Mouse (Mus musculus): ENCODE data around the gene Hoxd9.

DNA sequence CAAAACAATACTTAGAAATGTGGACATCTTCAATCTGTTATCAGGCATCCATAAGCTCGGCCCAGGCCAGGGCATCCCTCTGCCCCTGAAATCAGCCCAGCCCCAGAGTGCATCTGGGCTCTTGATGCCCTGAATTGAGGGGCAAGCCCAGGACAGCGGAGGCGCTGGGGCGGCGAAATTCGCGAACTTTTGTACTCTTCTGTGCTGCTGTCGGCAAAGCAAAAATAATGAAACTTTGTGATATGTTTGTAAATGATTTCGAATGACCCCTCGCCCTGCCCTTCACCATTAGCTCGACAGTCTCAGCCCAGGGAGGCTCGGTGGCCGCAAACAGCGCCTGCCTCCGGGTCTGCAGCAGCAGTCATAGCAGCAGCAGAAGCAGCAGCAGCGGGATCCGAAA, 27.6 kb downstream of the Hoxd9 start:
- TF ChIP-seq POLR2A (IDR thresholded peaks at IDR 0.05; ENCODE audit: borderline replicate concordance, low read depth, low read length) = no peak
- TF ChIP-seq CTCF (IDR thresholded peaks at IDR 0.05; ENCODE audit: low read depth, low read length) = no peak
